In the genomic region with DNA sequence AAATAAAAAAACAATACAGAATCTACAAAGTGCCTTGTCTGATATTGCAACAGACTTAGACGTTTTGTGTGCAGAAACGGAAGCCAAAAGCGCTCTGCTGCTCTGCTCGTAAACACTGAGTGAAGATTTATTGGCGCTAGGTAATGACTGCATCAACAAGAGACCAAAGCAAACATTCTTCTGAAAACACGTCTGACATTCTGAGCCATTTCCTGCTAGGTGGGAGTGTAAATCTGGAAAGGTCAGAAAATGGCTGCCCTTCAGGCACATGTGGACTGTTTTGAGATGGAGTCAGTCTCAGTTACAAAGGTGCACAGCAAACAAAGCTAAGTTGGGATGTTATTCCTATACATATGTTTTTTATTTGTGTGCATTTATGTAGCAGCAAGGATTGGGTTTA, we compare ENCODE assay signal across 21 mouse cellular contexts.
DNase-seq lines count a peak whose midpoint lies in the region; ATAC-seq and TF ChIP-seq lines count a peak whose summit lies in the region.
"Had no signal": no experiment of that assay in that cellular context is flagged by ENCODE, and none has a peak within 500 bp of the region (broad histone marks: within the 10 kb centered on the region; RNA-seq: fewer than 3 reads in every experiment).

No protein-coding gene starts in this region.

- no peak overlapping the region for H3K4me2 ChIP-seq in embryonic facial prominence, embryonic 11.5 days (ENCODE audit: low read depth, low read length)
- no peak overlapping the region for H3K4me2 ChIP-seq in lung, embryonic 14.5 days
- no peak overlapping the region for H3K4me2 ChIP-seq in limb, embryonic 11.5 days (ENCODE audit: low read depth, severe bottlenecking)
- H3K4me2 ChIP-seq in neural tube, embryonic 14.5 days (ENCODE audit: low read depth, low read length) = no peak overlapping the region
- no peak overlapping the region for H3K4me2 ChIP-seq in heart, embryonic 11.5 days
- H3K4me2 ChIP-seq: heart, embryonic 12.5 days; hindbrain, embryonic 15.5 days; liver, embryonic 12.5 days; midbrain, embryonic 11.5 days had no signal

- 49% methylated on average over 6 of the region's 6 CpGs for WGBS in embryonic facial prominence, embryonic 11.5 days
- 67% methylated on average over 6 of the region's 6 CpGs for WGBS in embryonic facial prominence, embryonic 10.5 days
- WGBS in lung, embryonic 14.5 days = 19% methylated on average over 6 of the region's 6 CpGs
- 5% methylated on average over 6 of the region's 6 CpGs for WGBS in limb, embryonic 11.5 days
- WGBS in neural tube, embryonic 14.5 days = 23% methylated on average over 6 of the region's 6 CpGs
- WGBS in heart, embryonic 11.5 days (ENCODE audit: insufficient replicate concordance) = 73% methylated on average over 6 of the region's 6 CpGs

- peak; percentile 15 for DNase-seq in embryonic facial prominence, embryonic 11.5 days (ENCODE audit: low spot score)
- no peak for DNase-seq in embryonic facial prominence, embryonic 10.5 days (ENCODE audit: low spot score)
- peak; percentile 8 for DNase-seq in lung, embryonic 14.5 days
- DNase-seq in lung, postnatal 25 days (ENCODE audit: low spot score) = no peak
- peak; percentile 65 for DNase-seq in limb, embryonic 11.5 days (ENCODE audit: low spot score)
- DNase-seq in gastrocnemius, adult 8-10 months (ENCODE audit: low spot score in 2 of 2) = no peak
- DNase-seq: adrenal gland, adult 8-10 months; cerebellum, adult 9-10 months; gastrocnemius, postnatal 36 days; heart, postnatal 14 days; kidney, adult 11 months; lung, adult 2 months; lung, postnatal 4 days had no signal

- TF ChIP-seq CTCF in lung, embryonic 14.5 days (IDR thresholded peaks at IDR 0.05; ENCODE audit: low read depth) = no peak

- no peaks in the 10 kb centered on the region for H3K27me3 ChIP-seq in embryonic facial prominence, embryonic 11.5 days (ENCODE audit: control insufficient read depth, insufficient read depth, low read length)
- H3K27me3 ChIP-seq in embryonic facial prominence, embryonic 10.5 days (replicated peaks; ENCODE audit: low read depth, poor library complexity, severe bottlenecking) = no peaks in the 10 kb centered on the region
- H3K27me3 ChIP-seq in lung, embryonic 14.5 days (ENCODE audit: insufficient read depth, low read length) = no peaks in the 10 kb centered on the region
- no peaks in the 10 kb centered on the region for H3K27me3 ChIP-seq in limb, embryonic 11.5 days (ENCODE audit: control insufficient read depth, insufficient read depth, low read length)
- H3K27me3 ChIP-seq in neural tube, embryonic 14.5 days (ENCODE audit: control insufficient read depth, insufficient read depth, low read length) = no peaks in the 10 kb centered on the region
- H3K27me3 ChIP-seq in heart, embryonic 11.5 days (ENCODE audit: control insufficient read depth, insufficient read depth, low read length) = no peaks in the 10 kb centered on the region
- H3K27me3 ChIP-seq: heart, embryonic 12.5 days; hindbrain, embryonic 15.5 days; liver, embryonic 12.5 days had no signal

- H3K9ac ChIP-seq in embryonic facial prominence, embryonic 11.5 days (replicated peaks; ENCODE audit: low read length) = no peak overlapping the region
- H3K9ac ChIP-seq in lung, embryonic 14.5 days = no peak overlapping the region
- H3K9ac ChIP-seq in limb, embryonic 11.5 days (ENCODE audit: low read length) = no peak overlapping the region
- H3K9ac ChIP-seq in neural tube, embryonic 14.5 days (replicated peaks; ENCODE audit: low read depth, low read length) = no peak overlapping the region
- H3K9ac ChIP-seq in heart, embryonic 11.5 days (ENCODE audit: low read depth, low read length) = no peak overlapping the region
- H3K9ac ChIP-seq: heart, embryonic 12.5 days; hindbrain, embryonic 15.5 days; liver, embryonic 12.5 days had no signal

- no peaks in the 10 kb centered on the region for H3K9me3 ChIP-seq in embryonic facial prominence, embryonic 11.5 days (replicated peaks; ENCODE audit: control insufficient read depth, low read length)
- no peaks in the 10 kb centered on the region for H3K9me3 ChIP-seq in embryonic facial prominence, embryonic 10.5 days
- no peaks in the 10 kb centered on the region for H3K9me3 ChIP-seq in lung, embryonic 14.5 days (ENCODE audit: low read depth, low read length)
- H3K9me3 ChIP-seq in limb, embryonic 11.5 days (ENCODE audit: control insufficient read depth, low read length) = no peaks in the 10 kb centered on the region
- no peaks in the 10 kb centered on the region for H3K9me3 ChIP-seq in neural tube, embryonic 14.5 days (ENCODE audit: control insufficient read depth, low read length)
- no peaks in the 10 kb centered on the region for H3K9me3 ChIP-seq in heart, embryonic 11.5 days (replicated peaks; ENCODE audit: control insufficient read depth, low read length)
- H3K9me3 ChIP-seq: heart, embryonic 12.5 days; hindbrain, embryonic 15.5 days had no signal

- ATAC-seq in embryonic facial prominence, embryonic 11.5 days (replicated peaks; ENCODE audit: insufficient number of reproducible peaks, low FRiP score, low TSS enrichment, low read depth) = no peak
- no peak for ATAC-seq in lung, embryonic 14.5 days (ENCODE audit: insufficient read depth)
- peak; percentile 82 for ATAC-seq in limb, embryonic 11.5 days (ENCODE audit: insufficient number of reproducible peaks, low FRiP score, low TSS enrichment, low read depth)
- ATAC-seq in neural tube, embryonic 14.5 days (ENCODE audit: low read depth) = peak; percentile 31
- no peak for ATAC-seq in heart, embryonic 11.5 days (replicated peaks; ENCODE audit: insufficient number of reproducible peaks, low FRiP score, low TSS enrichment)
- ATAC-seq: forebrain, embryonic 14.5 days; liver, embryonic 12.5 days; Patski had no signal

- H3K4me1 ChIP-seq in embryonic facial prominence, embryonic 11.5 days (ENCODE audit: control insufficient read depth, insufficient read depth, low read length) = no peaks in the 10 kb centered on the region
- H3K4me1 ChIP-seq in embryonic facial prominence, embryonic 10.5 days = peaks cover 7% of the 10 kb centered on the region
- no peaks in the 10 kb centered on the region for H3K4me1 ChIP-seq in lung, embryonic 14.5 days (ENCODE audit: insufficient read depth)
- H3K4me1 ChIP-seq in limb, embryonic 11.5 days (ENCODE audit: control insufficient read depth, insufficient read depth, low read length) = no peaks in the 10 kb centered on the region
- 0 out of 2 replicates have a peak, but pooled peaks cover 8% of the 10 kb centered on the region for H3K4me1 ChIP-seq in neural tube, embryonic 14.5 days (ENCODE audit: control insufficient read depth, insufficient read depth, low read length)
- no peaks in the 10 kb centered on the region for H3K4me1 ChIP-seq in heart, embryonic 11.5 days (ENCODE audit: control insufficient read depth, insufficient read depth, low read length)
- H3K4me1 ChIP-seq: heart, embryonic 12.5 days; liver, embryonic 12.5 days had no signal

- H3K36me3 ChIP-seq in embryonic facial prominence, embryonic 11.5 days (replicated peaks; ENCODE audit: control insufficient read depth, insufficient read depth, low read depth, low read length) = no peaks in the 10 kb centered on the region
- no peaks in the 10 kb centered on the region for H3K36me3 ChIP-seq in embryonic facial prominence, embryonic 10.5 days (replicated peaks)
- H3K36me3 ChIP-seq in lung, embryonic 14.5 days (ENCODE audit: insufficient read depth) = no peaks in the 10 kb centered on the region
- no peaks in the 10 kb centered on the region for H3K36me3 ChIP-seq in limb, embryonic 11.5 days (ENCODE audit: control insufficient read depth, insufficient read depth, low read length)
- no peaks in the 10 kb centered on the region for H3K36me3 ChIP-seq in neural tube, embryonic 14.5 days (ENCODE audit: control insufficient read depth, insufficient read depth, low read length)
- H3K36me3 ChIP-seq in heart, embryonic 11.5 days (ENCODE audit: control insufficient read depth, insufficient read depth, low read length) = no peaks in the 10 kb centered on the region
- H3K36me3 ChIP-seq: heart, embryonic 12.5 days; hindbrain, embryonic 15.5 days; liver, embryonic 12.5 days had no signal

- no peak overlapping the region for H3K27ac ChIP-seq in embryonic facial prominence, embryonic 11.5 days (replicated peaks; ENCODE audit: low read depth, low read length)
- no peak overlapping the region; the same call in 1 of the 2 replicates for H3K27ac ChIP-seq in embryonic facial prominence, embryonic 10.5 days (replicated peaks)
- no peak overlapping the region for H3K27ac ChIP-seq in lung, embryonic 14.5 days (ENCODE audit: low read depth)
- H3K27ac ChIP-seq in limb, embryonic 11.5 days (replicated peaks; ENCODE audit: low read depth, low read length) = peak overlapping the region; percentile 59
- H3K27ac ChIP-seq in neural tube, embryonic 14.5 days (ENCODE audit: low read depth, low read length) = peak overlapping the region; percentile 23; the same call in 1 of the 2 replicates
- no peak overlapping the region for H3K27ac ChIP-seq in heart, embryonic 11.5 days (ENCODE audit: low read depth, low read length)
- H3K27ac ChIP-seq: hindbrain, embryonic 15.5 days; liver, embryonic 12.5 days had no signal

- H3K4me3 ChIP-seq in embryonic facial prominence, embryonic 11.5 days (ENCODE audit: low read depth, low read length) = no peak overlapping the region
- H3K4me3 ChIP-seq in embryonic facial prominence, embryonic 10.5 days = no peak overlapping the region
- H3K4me3 ChIP-seq in lung, embryonic 14.5 days (ENCODE audit: low read depth, low read length) = no peak overlapping the region
- H3K4me3 ChIP-seq in limb, embryonic 11.5 days (ENCODE audit: low read depth, low read length) = no peak overlapping the region
- no peak overlapping the region for H3K4me3 ChIP-seq in neural tube, embryonic 14.5 days (ENCODE audit: low read depth, low read length)
- no peak overlapping the region for H3K4me3 ChIP-seq in heart, embryonic 11.5 days (ENCODE audit: low read depth, low read length)
- H3K4me3 ChIP-seq: heart, embryonic 12.5 days; hindbrain, embryonic 15.5 days; liver, embryonic 12.5 days had no signal

Comparison
In these comparisons a context has a peak if more than half of its experiments do, and no peak if none do; other contexts are left out.
1. DNase-seq: peak in embryonic facial prominence, embryonic 11.5 days (single experiment), lung, embryonic 14.5 days (single experiment) and limb, embryonic 11.5 days (single experiment); none in embryonic facial prominence, embryonic 10.5 days (single experiment), lung, postnatal 25 days (single experiment) and gastrocnemius, adult 8-10 months (0 of 2).
2. ATAC-seq: peak in limb, embryonic 11.5 days (single experiment) and neural tube, embryonic 14.5 days (single experiment); none in embryonic facial prominence, embryonic 11.5 days (single experiment), lung, embryonic 14.5 days (single experiment) and heart, embryonic 11.5 days (single experiment).
3. H3K27ac ChIP-seq: peak in limb, embryonic 11.5 days (single experiment) and neural tube, embryonic 14.5 days (single experiment); none in embryonic facial prominence, embryonic 11.5 days (single experiment), embryonic facial prominence, embryonic 10.5 days (single experiment), lung, embryonic 14.5 days (single experiment) and heart, embryonic 11.5 days (single experiment).